Mouse (Mus musculus) E14TG2a.4 (cell line): ENCODE results near the gene Osbpl6.

Experiments used
- CTCF ChIP-seq: conservative IDR thresholded peaks from 2 replicates; pipeline ENCODE4 v1.5.1; 2014; ENCODE audit warnings: low read length
- NANOG ChIP-seq: IDR thresholded peaks from 2 replicates; pipeline ENCODE4 v1.6.1; 2014; ENCODE audit warnings: borderline replicate concordance, low read length, mixed read lengths
- POU5F1 ChIP-seq: IDR thresholded peaks from 2 replicates; pipeline ENCODE4 v1.6.1; 2014; ENCODE audit warnings: low read length, borderline replicate concordance

GRCm38 (mm10) chr2:76585090-76585489, 178.8 kb downstream of the Osbpl6 start:
- TF ChIP-seq CTCF (peak; percentile 19; the same call in 1 of the 2 replicates), POU5F1 (no peak), NANOG (no peak)
